Mouse (Mus musculus): ENCODE measurements around the gene Tmx1.
A peak's percentile ranks its signal among the peaks of the same experiment; 100 is the strongest.

Tmx1 gene

DNA sequence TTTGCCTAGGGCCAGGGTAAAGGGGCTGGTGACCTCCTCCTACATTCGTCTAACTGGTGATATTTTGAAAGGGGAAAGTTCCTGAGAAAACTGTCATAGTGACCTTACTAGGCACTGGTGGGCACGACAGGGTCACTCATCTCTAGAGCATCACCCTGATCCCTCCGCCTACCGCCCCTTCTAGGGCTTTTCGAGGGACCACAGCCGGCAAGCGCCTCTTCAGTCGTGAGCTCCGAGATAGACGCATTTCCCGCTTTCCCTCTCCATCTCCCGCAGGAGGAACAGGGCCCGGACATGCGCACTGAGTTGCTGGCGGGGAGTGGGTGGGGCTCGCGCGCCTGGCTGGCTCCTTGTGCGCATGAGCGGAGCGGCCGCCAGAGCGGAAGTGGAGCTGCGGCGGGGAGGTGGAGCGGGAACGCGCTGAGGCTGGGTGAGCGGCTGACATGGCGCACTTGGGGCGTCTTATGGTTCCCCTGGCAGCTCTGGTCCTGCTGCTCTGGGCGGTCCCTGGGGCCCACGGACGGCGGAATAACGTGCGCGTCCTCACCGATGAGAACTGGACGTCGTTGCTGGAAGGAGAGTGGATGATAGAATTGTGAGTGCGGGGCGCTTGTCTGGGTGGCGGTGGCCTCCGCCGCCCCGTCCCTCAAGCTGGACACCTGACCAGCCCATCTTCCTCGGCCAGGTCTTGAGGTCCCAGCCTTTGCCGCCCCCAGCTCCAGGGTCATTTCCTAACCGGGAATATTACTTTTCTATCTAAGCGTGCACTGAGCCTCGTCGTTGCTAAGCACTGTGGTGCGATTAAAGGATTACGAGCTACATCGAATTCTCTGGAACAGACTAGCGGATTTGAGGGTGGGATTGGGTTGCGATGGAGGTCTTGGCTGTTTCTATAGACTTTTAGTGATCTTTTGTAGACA is at the start of gene Tmx1:
Gene Tmx1, plus strand, starts transcription at position 370 of the 920 bp plus-strand sequence.
- peak; percentile 95 for DNase-seq (ENCODE audit: low spot score)

GRCm38 (mm10) chr12:70404327-70404726 is 48.6 kb upstream of the Tmx1 start:
- no peak for DNase-seq (ENCODE audit: low spot score)

DNA sequence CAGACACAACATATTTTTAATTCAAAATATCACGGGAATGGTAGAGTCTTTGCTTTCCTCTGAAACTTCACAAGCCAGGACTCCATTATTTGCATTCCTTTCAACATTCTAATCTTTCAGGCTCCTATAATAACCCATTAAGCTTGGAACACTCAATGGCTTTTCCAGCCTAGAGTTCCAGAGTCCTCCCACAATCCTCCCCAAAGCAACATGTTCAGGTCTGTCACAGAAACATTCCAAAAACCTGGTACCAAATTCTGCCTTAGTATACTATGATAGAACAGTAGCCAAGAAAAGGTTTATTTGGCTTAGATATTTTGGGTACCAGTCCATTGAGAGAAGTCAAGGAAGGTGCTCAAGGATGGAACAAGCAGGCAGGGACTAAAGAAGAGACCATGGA is 44.5 kb upstream of the Tmx1 start:
- DNase-seq (ENCODE audit: low spot score), result no peak

DNA sequence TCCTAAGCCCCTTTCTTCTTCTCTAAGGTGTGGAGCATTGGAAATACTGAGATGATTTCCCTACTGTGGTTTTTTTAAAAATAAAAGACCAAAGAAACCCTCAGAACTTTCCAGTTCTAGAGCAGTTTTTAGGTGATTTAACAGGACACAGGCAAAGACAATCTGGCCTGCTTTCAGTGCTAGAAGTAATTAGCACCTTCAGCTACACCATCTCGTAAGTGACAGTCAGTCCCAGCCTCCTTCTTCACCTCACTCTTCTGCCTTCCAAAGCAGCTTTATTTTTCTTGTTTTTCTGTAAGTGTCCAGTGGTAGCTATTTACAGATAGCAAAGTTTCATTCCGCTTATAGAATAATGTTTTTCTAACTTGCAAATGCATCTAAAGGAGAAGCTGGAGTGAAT is 43.3 kb upstream of the Tmx1 start:
- DNase-seq (ENCODE audit: low spot score), result no peak

GRCm38 (mm10) chr12:70420216-70420615 is 32.7 kb upstream of the Tmx1 start:
- no peak for DNase-seq (ENCODE audit: low spot score)

DNA sequence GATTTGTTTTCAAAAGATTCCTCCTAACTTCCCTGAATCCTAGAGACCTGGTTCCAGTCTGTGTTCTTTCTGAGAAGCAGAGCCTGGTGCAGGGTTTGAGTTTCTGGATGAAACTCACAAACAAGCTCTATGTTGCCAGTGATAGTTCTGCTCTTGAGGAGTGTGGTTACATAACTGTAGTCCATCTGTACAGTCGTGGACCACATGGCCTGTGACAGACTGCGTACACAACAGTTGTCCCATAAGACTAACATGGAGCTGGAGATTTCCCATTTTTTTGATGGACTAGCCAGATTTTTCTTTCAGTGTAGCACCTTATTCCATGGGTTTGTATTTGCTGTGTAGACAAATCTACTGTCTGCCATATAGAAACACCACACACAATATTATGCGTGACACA is 31.9 kb upstream of the Tmx1 start:
- no peak for DNase-seq (ENCODE audit: low spot score)

- DNase-seq (ENCODE audit: low spot score), result no peak
Measured at GRCm38 (mm10) chr12:70422322-70423118, 30.4 kb upstream of the Tmx1 start.

GRCm38 (mm10) chr12:70427885-70428284 is 25.0 kb upstream of the Tmx1 start:
- DNase-seq (ENCODE audit: low spot score), result no peak

GRCm38 (mm10) chr12:70429637-70430036 is 23.3 kb upstream of the Tmx1 start:
- no peak for DNase-seq (ENCODE audit: low spot score)

GRCm38 (mm10) chr12:70430307-70430950 is 22.5 kb upstream of the Tmx1 start:
- DNase-seq (ENCODE audit: low spot score), result no peak

DNA sequence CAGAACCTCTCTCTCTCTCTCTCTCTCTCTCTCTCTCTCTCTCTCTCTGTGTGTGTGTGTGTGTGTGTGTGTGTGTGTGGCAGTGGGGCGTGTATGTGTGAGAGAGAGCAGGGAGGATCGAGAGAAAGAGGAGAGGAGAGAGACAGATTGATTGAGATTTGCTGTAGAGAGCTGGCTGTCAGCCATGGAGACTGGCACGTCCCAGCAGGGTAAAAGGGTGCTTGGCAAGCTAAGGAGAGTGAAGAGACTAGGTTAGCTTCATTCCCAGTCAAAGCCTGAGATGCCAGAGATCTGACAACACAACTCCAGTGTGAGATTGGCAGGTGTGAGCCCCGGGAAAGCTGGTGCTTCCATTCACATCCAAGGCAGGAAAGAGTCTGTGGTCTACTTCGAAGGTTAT is 21.5 kb upstream of the Tmx1 start:
- DNase-seq (ENCODE audit: low spot score), result no peak

DNA sequence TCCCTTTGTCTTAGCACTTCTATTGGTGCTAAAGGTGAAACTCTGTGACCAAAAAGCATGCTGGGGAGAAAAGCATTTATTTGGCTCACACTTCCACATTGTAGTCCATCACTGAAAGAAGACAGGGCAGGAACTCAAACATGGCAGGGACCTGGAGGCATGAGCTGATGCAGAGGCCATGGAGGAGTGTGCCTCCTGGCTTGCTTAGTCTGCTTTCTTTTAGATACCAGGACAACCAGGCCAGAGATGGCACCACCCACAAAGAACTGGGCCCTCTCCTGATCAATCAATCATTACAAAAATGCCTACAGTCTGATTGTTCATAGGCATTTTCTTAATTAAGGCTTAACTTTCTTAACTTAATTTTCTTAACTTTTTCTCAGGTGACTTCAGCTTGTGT is 2.9 kb upstream of the Tmx1 start:
- DNase-seq (ENCODE audit: low spot score), result no peak

- no peak for DNase-seq (ENCODE audit: low spot score)
Measured at GRCm38 (mm10) chr12:70451533-70451932, 1.4 kb upstream of the Tmx1 start.

- DNase-seq (ENCODE audit: low spot score), result no peak
Measured at GRCm38 (mm10) chr12:70452143-70452542, 752 bp upstream of the Tmx1 start.

GRCm38 (mm10) chr12:70455226-70455625 is 2.3 kb downstream of the Tmx1 start:
- no peak for DNase-seq (ENCODE audit: low spot score)

DNA sequence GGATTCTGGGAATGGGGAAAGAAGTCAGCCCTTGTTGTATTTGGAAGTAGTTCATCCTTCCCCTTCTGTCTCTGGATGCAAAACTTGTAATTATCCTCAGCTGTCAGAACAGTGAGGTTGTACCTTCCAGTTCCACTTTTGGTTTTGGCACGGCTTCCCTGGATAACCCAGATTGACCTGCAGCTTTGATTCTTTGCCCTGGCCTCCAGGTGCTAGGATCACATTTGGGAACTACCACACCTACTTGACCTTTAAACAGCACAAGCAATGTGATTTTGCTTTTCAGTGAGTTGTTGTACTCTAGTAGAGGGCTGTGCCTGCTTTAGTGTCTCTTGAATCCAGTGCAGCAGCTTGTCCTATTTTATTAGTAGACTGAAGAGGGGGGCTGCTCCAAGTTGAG is 6.7 kb downstream of the Tmx1 start:
- DNase-seq (ENCODE audit: low spot score), result no peak

DNA sequence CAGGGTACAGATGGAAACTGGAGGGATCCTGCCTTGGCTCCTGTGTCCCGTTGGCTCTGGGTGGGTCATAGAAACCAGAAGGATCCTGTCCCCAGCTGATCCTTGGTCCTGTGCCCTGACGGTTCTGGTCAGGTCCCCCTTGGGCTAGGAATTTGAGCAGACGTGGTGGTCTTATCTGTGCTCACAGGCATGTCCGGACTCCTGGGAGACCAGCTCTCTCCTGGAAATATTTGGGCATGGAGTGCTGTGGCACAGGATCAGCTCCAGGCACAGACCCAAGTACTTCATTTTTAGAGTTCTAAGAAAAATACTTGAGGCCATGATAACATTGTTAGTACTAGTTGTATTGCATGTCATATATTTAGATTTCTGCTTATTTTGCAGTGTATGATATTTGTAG is 11.1 kb downstream of the Tmx1 start:
- DNase-seq (ENCODE audit: low spot score), result no peak

- DNase-seq (ENCODE audit: low spot score), result no peak
Measured at GRCm38 (mm10) chr12:70475336-70475735, 22.4 kb downstream of the Tmx1 start.

- DNase-seq (ENCODE audit: low spot score), result no peak
Measured at GRCm38 (mm10) chr12:70476884-70477576, 24.1 kb downstream of the Tmx1 start.

DNA sequence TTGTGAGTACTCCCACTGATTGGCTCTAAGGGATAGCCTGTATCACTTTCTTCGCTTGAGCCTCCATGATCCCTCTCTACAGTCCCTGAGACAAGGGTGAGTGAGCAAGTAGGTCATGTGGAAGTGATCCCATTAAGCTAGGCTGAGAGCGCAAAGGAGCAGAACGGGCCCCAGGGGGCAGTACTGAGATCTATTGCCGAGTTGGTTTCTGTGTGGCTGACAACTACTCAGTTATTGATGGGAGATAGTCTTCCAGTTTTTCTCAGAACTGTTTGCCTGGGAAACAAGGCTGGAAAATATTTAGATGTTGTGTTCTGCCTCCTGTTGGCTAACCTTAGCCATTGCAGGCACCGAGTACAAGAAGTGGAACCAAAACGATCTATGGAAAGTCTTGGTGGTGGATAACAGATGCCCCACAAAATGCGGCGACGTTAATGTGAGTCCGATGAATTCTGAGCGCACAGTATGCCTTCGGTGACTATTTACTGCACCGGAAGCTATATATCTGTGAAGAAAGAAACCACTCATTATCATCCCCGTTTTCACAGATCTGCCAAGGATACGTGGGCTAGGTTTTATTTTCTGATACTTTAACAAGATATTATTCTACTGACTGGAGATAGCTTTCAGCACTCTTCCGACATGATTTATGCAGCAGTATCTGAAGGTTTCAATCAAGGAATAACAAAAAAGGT is 24.8 kb downstream of the Tmx1 start:
- no peak for DNase-seq (ENCODE audit: low spot score)

DNA sequence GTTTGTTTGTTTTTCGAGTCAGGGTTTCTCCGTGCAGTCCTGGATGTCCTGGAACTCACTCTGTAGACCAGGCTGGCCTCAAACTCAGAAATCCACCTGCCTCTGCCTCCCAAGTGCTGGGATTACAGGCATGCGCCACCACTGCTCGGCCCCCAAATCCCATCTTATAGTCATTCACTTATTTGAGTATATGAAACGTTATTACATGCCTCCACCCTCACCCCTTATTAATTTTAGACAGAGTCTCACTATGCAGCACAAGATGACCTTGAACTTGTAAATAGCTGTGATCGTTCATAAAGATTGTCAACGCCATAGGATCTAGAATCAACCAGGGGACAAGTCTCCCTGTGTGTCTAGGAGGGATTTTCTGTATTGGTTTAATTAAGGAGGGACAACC is 33.1 kb downstream of the Tmx1 start:
- no peak for DNase-seq (ENCODE audit: low spot score)

All from ovary, adult 18-20 months (tissue).